Mouse (Mus musculus) bone marrow macrophage, adult 2 months (primary cell): ENCODE measurements around the gene Scp2.

ENCODE experiments used
- CTCF ChIP-seq: IDR thresholded peaks from 2 replicates; pipeline ENCODE4 v1.5.1; 2012; ENCODE audit warnings: low read depth, mild to moderate bottlenecking, low read length, moderate library complexity
- POLR2A ChIP-seq: IDR thresholded peaks from 2 replicates; pipeline ENCODE4 v1.6.1; 2012; ENCODE audit warnings: mild to moderate bottlenecking, low read depth, low read length, borderline replicate concordance

- TF ChIP-seq CTCF (no peak), POLR2A (no peak)
Measured at GRCm38 (mm10) chr4:108126260-108126659, 18.5 kb downstream of the Scp2 start.
